Mouse (Mus musculus): ENCODE data around the gene Plek2.

GRCm38 (mm10) chr12:78897861-78898260, 8.9 kb downstream of the Plek2 start:
- TF ChIP-seq POLR2A (IDR thresholded peaks at IDR 0.05; ENCODE audit: borderline replicate concordance, low read depth, low read length) (no peak), CTCF (IDR thresholded peaks at IDR 0.05; ENCODE audit: low read depth, low read length) (no peak)

Data from bone marrow macrophage, adult 2 months (primary cell).